20 mouse cellular contexts compared by ENCODE assay signal in genomic region chr15:27857242-27857641, GRCm38 (mm10).
DNase-seq lines count a peak whose midpoint lies in the region; ATAC-seq lines count a peak whose summit lies in the region.
"Had no signal": no experiment of that assay in that cellular context is flagged by ENCODE, and none has a peak within 500 bp of the region (broad histone marks: within the 10 kb centered on the region; RNA-seq: fewer than 3 reads in every experiment).

No protein-coding gene starts in this region.

- ATAC-seq in heart, embryonic 14.5 days (ENCODE audit: insufficient number of reproducible peaks, insufficient read depth, low FRiP score, low read depth), result no peak
- no peak for ATAC-seq in heart, embryonic 12.5 days (ENCODE audit: insufficient number of reproducible peaks, low FRiP score)
- ATAC-seq in liver, embryonic 12.5 days, result no peak
- no peak for ATAC-seq in erythroblast, adult 5-6 weeks (replicated peaks; ENCODE audit: low FRiP score, poor library complexity, severe bottlenecking)

- no peaks in the 10 kb centered on the region for H3K9me3 ChIP-seq in heart, embryonic 14.5 days (ENCODE audit: control insufficient read depth, low read length)
- H3K9me3 ChIP-seq in heart, embryonic 12.5 days (replicated peaks), result no peaks in the 10 kb centered on the region
- no peaks in the 10 kb centered on the region for H3K9me3 ChIP-seq in liver, embryonic 12.5 days (replicated peaks)
- H3K9me3 ChIP-seq: forebrain, embryonic 12.5 days; hindbrain, embryonic 13.5 days; midbrain, embryonic 12.5 days; stomach, embryonic 15.5 days had no signal

- H3K4me1 ChIP-seq in heart, embryonic 14.5 days (ENCODE audit: control insufficient read depth in 2 of 2, insufficient read depth in 2 of 2, low read length in 2 of 2), result peaks cover 25 to 44% of the 10 kb centered on the region in 2 experiments
- peaks cover 48% of the 10 kb centered on the region for H3K4me1 ChIP-seq in heart, embryonic 12.5 days (replicated peaks)
- peaks cover 21% of the 10 kb centered on the region for H3K4me1 ChIP-seq in liver, embryonic 12.5 days
- H3K4me1 ChIP-seq: forebrain, embryonic 12.5 days; midbrain, embryonic 12.5 days had no signal

- no peak overlapping the region for H3K4me3 ChIP-seq in heart, embryonic 14.5 days (ENCODE audit: control insufficient read depth in 1 of 2, insufficient read depth in 1 of 2, low read depth in 1 of 2, low read length in 2 of 2)
- H3K4me3 ChIP-seq in heart, embryonic 12.5 days, result no peak overlapping the region
- no peak overlapping the region for H3K4me3 ChIP-seq in liver, embryonic 12.5 days
- H3K4me3 ChIP-seq: forebrain, embryonic 12.5 days; gastrocnemius, adult 2 months; hindbrain, embryonic 13.5 days; midbrain, embryonic 12.5 days; stomach, embryonic 15.5 days had no signal

- peak; percentile 43 for DNase-seq in cerebellum, adult 18-20 months
- no peak for DNase-seq in cerebellum, postnatal 14 days
- no peak for DNase-seq in liver
- no peak for DNase-seq in frontal cortex, postnatal 10 days (ENCODE audit: low spot score in 2 of 2)
- DNase-seq: adrenal gland, postnatal 10 days; gastrocnemius, adult 2 months; heart, postnatal 14 days; kidney, adult 18-20 months; lung, adult 18-20 months; lung, postnatal 10 days; thymus, adult 2 months had no signal

- H3K4me2 ChIP-seq in heart, embryonic 14.5 days (ENCODE audit: low read length), result peak overlapping the region; percentile 65; the same call in 1 of the 2 replicates
- H3K4me2 ChIP-seq in heart, embryonic 12.5 days, result no peak overlapping the region
- H3K4me2 ChIP-seq in liver, embryonic 12.5 days, result peak overlapping the region; percentile 69; the same call in 1 of the 2 replicates
- H3K4me2 ChIP-seq: forebrain, embryonic 12.5 days; hindbrain, embryonic 13.5 days; midbrain, embryonic 12.5 days had no signal

- WGBS in heart, embryonic 14.5 days, result 56% methylated on average over 7 of the region's 7 CpGs
- 70% methylated on average over 7 of the region's 7 CpGs for WGBS in heart, embryonic 12.5 days
- WGBS in liver, embryonic 12.5 days (ENCODE audit: insufficient replicate concordance), result 68% methylated on average over 7 of the region's 7 CpGs

- 0 out of 2 replicates have a peak overlapping the region, but pooled peaks have one; percentile 11 for H3K9ac ChIP-seq in heart, embryonic 14.5 days (ENCODE audit: low read length)
- no peak overlapping the region for H3K9ac ChIP-seq in heart, embryonic 12.5 days
- no peak overlapping the region for H3K9ac ChIP-seq in liver, embryonic 12.5 days
- H3K9ac ChIP-seq: forebrain, embryonic 12.5 days; midbrain, embryonic 12.5 days; stomach, embryonic 15.5 days had no signal

- H3K27me3 ChIP-seq in heart, embryonic 14.5 days (ENCODE audit: control insufficient read depth, insufficient read depth, low read length), result no peaks in the 10 kb centered on the region
- H3K27me3 ChIP-seq in heart, embryonic 12.5 days (replicated peaks), result no peaks in the 10 kb centered on the region
- H3K27me3 ChIP-seq in liver, embryonic 12.5 days (replicated peaks), result no peaks in the 10 kb centered on the region
- H3K27me3 ChIP-seq: forebrain, embryonic 12.5 days; hindbrain, embryonic 13.5 days; midbrain, embryonic 12.5 days; stomach, embryonic 15.5 days had no signal

- peaks cover 43% of the 10 kb centered on the region for H3K36me3 ChIP-seq in heart, embryonic 14.5 days (ENCODE audit: control insufficient read depth, insufficient read depth, low read length)
- peaks cover 39% of the 10 kb centered on the region for H3K36me3 ChIP-seq in heart, embryonic 12.5 days
- peaks cover 15% of the 10 kb centered on the region for H3K36me3 ChIP-seq in liver, embryonic 12.5 days

- H3K27ac ChIP-seq in heart, embryonic 14.5 days (replicated peaks in 1 of 2; ENCODE audit: control insufficient read depth in 1 of 2, insufficient read depth in 1 of 2, low read depth in 2 of 2, low read length in 2 of 2), result peak overlapping the region in 1 of 2 experiments; percentile 57; a peak in 3 of 4 replicates
- no peak overlapping the region for H3K27ac ChIP-seq in heart, embryonic 12.5 days (ENCODE audit: poor library complexity, severe bottlenecking)
- H3K27ac ChIP-seq in liver, embryonic 12.5 days, result no peak overlapping the region
- H3K27ac ChIP-seq: forebrain, embryonic 12.5 days; gastrocnemius, adult 2 months; kidney, postnatal 0 days; midbrain, embryonic 12.5 days; stomach, embryonic 15.5 days had no signal

Comparison
In these comparisons a context has a peak if more than half of its experiments do, and no peak if none do; other contexts are left out.
1. DNase-seq: peak in cerebellum, adult 18-20 months (2 of 2); none in cerebellum, postnatal 14 days (0 of 2), liver (single experiment) and frontal cortex, postnatal 10 days (0 of 2).